Mouse (Mus musculus) liver, embryonic 11.5 days (tissue): ENCODE results near the gene Nrm. TPM values are rescaled to one million over a fixed set of nuclear protein-coding genes. Genes with fewer than 3 reads are reported as not detected.

Experiments
- ATAC-seq: fragments of 200-750 bp; cut with Nextera tagmentation; replicated peaks from 2 replicates; pipeline ENCODE4 v1.8.0; 2017; ENCODE audit warnings: moderate number of reproducible peaks, mild to moderate bottlenecking, moderate TSS enrichment, moderate library complexity; ENCODE audit not compliant: low FRiP score
- DNase-seq: peaks from one replicate; pipeline ENCODE4 v3.0.0-alpha.2; 2017; ENCODE audit warnings: low spot score
- H3K27ac ChIP-seq: fragments of 300-500 bp; sonication (generic); 2 replicates; pipeline ENCODE4 v1.5.1; 2014; ENCODE audit warnings: mild to moderate bottlenecking, low read depth, low read length, control low read depth
- H3K27me3 ChIP-seq: fragments of 300-500 bp; sonication (generic); replicated peaks from 2 replicates; pipeline ENCODE4 v1.6.1; 2014; ENCODE audit warnings: low read length, mixed read lengths; ENCODE audit not compliant: control insufficient read depth, insufficient read depth
- H3K36me3 ChIP-seq: fragments of 300-500 bp; sonication (generic); 2 replicates; pipeline ENCODE4 v1.6.1; 2014; ENCODE audit warnings: mild to moderate bottlenecking, low read length, moderate library complexity, mixed read lengths; ENCODE audit not compliant: control insufficient read depth, insufficient read depth
- H3K4me1 ChIP-seq: fragments of 300-500 bp; sonication (generic); replicated peaks from 2 replicates; pipeline ENCODE4 v1.6.1; 2014; ENCODE audit warnings: low read length, mixed read lengths; ENCODE audit not compliant: control insufficient read depth, insufficient read depth
- H3K4me2 ChIP-seq: fragments of 300-500 bp; sonication (generic); 2 replicates; pipeline ENCODE4 v1.6.1; 2014; ENCODE audit warnings: mild to moderate bottlenecking, control low read depth, moderate library complexity
- H3K4me3 ChIP-seq: fragments of 300-500 bp; sonication (generic); 2 replicates; pipeline ENCODE4 v1.5.1; 2014; ENCODE audit warnings: low read depth, low read length, control low read depth
- H3K9ac ChIP-seq: fragments of 300-500 bp; sonication (generic); 2 replicates; pipeline ENCODE4 v1.6.1; 2014; ENCODE audit warnings: low read depth, low read length, control low read depth
- H3K9me3 ChIP-seq: fragments of 300-500 bp; sonication (generic); 2 replicates; pipeline ENCODE4 v1.6.1; 2016; ENCODE audit warnings: low read length, inconsistent platforms, mixed read lengths; ENCODE audit not compliant: control insufficient read depth
- WGBS: fragments of 180-500 bp; shearing (Covaris S2); extraction: QIAGEN DNeasy Blood & Tissue Kit; methylation state at CpG from one replicate; pipeline ENCODE4 v1.1.7; 2014; 5-methylcytosine and 5-hydroxymethylcytosine counted together
- polyA plus RNA-seq: library from polyadenylated mRNA; unstranded; fragments of >200 nt; fragmentation: Nextera tagmentation; extraction: Ambion mirVana; gene quantifications from 2 replicates; pipeline ENCODE4 v1.2.1, GENCODE M21; 2014

Nrm gene
- polyA plus RNA-seq, result 40.9 and 45.4 TPM in 2 replicates

- DNase-seq, result peak; percentile 93
- Histone ChIP-seq H3K27ac (peak within 1 kb of the TSS; percentile 83), H3K27me3 (no peaks in the 10 kb centered on the region), H3K4me1 (peaks cover 14% of the 10 kb centered on the region), H3K9ac (peak within 1 kb of the TSS; percentile 81), H3K4me2 (peak within 1 kb of the TSS; percentile 69), H3K36me3 (peaks cover 9% of the 10 kb centered on the region), H3K4me3 (peak within 1 kb of the TSS; percentile 76), H3K9me3 (no peaks in the 10 kb centered on the region)
- ATAC-seq, result peak; percentile 93
- WGBS, result under 1% methylated on average over 47 of the region's 47 CpGs
Observed at GRCm38 (mm10) chr17:35861198-35861857, at the start of gene Nrm. TSS of gene Nrm (plus strand) at chr17:35861318.

- no peak overlapping the region for H3K9ac ChIP-seq
- no peak overlapping the region for H3K27ac ChIP-seq
- H3K9me3 ChIP-seq, result no peaks in the 10 kb centered on the region
- no peak for ATAC-seq
- H3K4me3 ChIP-seq, result no peak overlapping the region
- DNase-seq, result no peak
- no peaks in the 10 kb centered on the region for H3K27me3 ChIP-seq
- WGBS, result 80% methylated on average over 5 of the region's 5 CpGs
- H3K4me2 ChIP-seq, result no peak overlapping the region
- no peaks in the 10 kb centered on the region for H3K36me3 ChIP-seq
- H3K4me1 ChIP-seq, result peaks cover 14% of the 10 kb centered on the region; the same call in 1 of the 2 replicates
Observed at GRCm38 (mm10) chr17:35812307-35812706, 48.8 kb upstream of the Nrm start.

GRCm38 (mm10) chr17:35812736-35813135 lies 48.4 kb upstream of the Nrm start:
- Histone ChIP-seq H3K36me3 (no peaks in the 10 kb centered on the region), H3K4me3 (no peak overlapping the region), H3K4me2 (no peak overlapping the region), H3K27ac (no peak overlapping the region), H3K9ac (no peak overlapping the region), H3K9me3 (no peaks in the 10 kb centered on the region), H3K4me1 (peaks cover 14% of the 10 kb centered on the region; the same call in 1 of the 2 replicates), H3K27me3 (no peaks in the 10 kb centered on the region)
- DNase-seq, result no peak
- WGBS, result 76% methylated on average over 6 of the region's 6 CpGs
- no peak for ATAC-seq

GRCm38 (mm10) chr17:35813245-35813647 lies 47.9 kb upstream of the Nrm start:
- DNase-seq, result no peak
- ATAC-seq, result no peak
- H3K4me2 ChIP-seq, result no peak overlapping the region
- H3K4me1 ChIP-seq, result peaks cover 14% of the 10 kb centered on the region; the same call in 1 of the 2 replicates
- H3K27me3 ChIP-seq, result no peaks in the 10 kb centered on the region
- H3K27ac ChIP-seq, result no peak overlapping the region
- H3K36me3 ChIP-seq, result no peaks in the 10 kb centered on the region
- H3K4me3 ChIP-seq, result no peak overlapping the region
- H3K9ac ChIP-seq, result no peak overlapping the region
- 62% methylated on average over 7 of the region's 7 CpGs for WGBS
- no peaks in the 10 kb centered on the region for H3K9me3 ChIP-seq

- Histone ChIP-seq H3K4me2 (no peak overlapping the region), H3K27me3 (no peaks in the 10 kb centered on the region), H3K9me3 (no peaks in the 10 kb centered on the region), H3K36me3 (no peaks in the 10 kb centered on the region), H3K4me3 (no peak overlapping the region), H3K27ac (no peak overlapping the region), H3K4me1 (peaks cover 14% of the 10 kb centered on the region; the same call in 1 of the 2 replicates), H3K9ac (no peak overlapping the region)
- ATAC-seq, result no peak
- no peak for DNase-seq
- WGBS, result 65% methylated on average over 7 of the region's 7 CpGs
Observed at GRCm38 (mm10) chr17:35813653-35814052, 47.5 kb upstream of the Nrm start.

GRCm38 (mm10) chr17:35814678-35815077 lies 46.4 kb upstream of the Nrm start:
- ATAC-seq, result no peak

DNA sequence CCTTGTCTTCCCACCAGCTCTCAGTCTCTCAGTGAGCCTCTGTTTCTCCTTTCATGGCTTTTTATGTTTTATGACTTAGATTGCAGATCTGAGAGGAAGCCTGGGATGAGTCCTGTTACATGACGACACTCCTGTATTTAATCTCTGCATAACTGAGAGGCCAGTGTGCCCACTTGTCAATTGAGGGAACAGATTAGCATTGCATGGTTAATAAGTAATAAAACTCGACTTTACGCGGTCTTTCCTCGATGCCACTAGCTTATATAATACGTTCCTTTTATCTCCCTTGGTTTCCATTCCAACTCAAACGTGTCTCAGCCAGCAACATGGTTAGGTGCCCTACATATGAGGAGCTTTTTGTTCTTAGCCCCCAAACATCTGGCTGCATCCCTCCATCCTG lies 45.3 kb upstream of the Nrm start:
- ATAC-seq, result no peak
- 0 out of 2 replicates have a peak, but pooled peaks cover 3% of the 10 kb centered on the region for H3K27me3 ChIP-seq
- H3K4me3 ChIP-seq, result no peak overlapping the region
- peaks cover 19% of the 10 kb centered on the region for H3K4me1 ChIP-seq
- no peak overlapping the region for H3K27ac ChIP-seq
- WGBS, result 59% methylated on average over 7 of the region's 7 CpGs
- no peak overlapping the region for H3K4me2 ChIP-seq
- no peak overlapping the region for H3K9ac ChIP-seq
- no peak for DNase-seq
- H3K36me3 ChIP-seq, result no peaks in the 10 kb centered on the region
- H3K9me3 ChIP-seq, result no peaks in the 10 kb centered on the region

More at GRCm38 (mm10) chr17:35814678-35815077, 46.4 kb upstream of the Nrm start:
- no peak overlapping the region for H3K9ac ChIP-seq
- no peak overlapping the region for H3K4me3 ChIP-seq
- H3K4me2 ChIP-seq, result no peak overlapping the region
- H3K9me3 ChIP-seq, result no peaks in the 10 kb centered on the region
- H3K27ac ChIP-seq, result no peak overlapping the region
- DNase-seq, result no peak
- H3K36me3 ChIP-seq, result no peaks in the 10 kb centered on the region
- 56% methylated on average over 6 of the region's 6 CpGs for WGBS
- peaks cover 14% of the 10 kb centered on the region; the same call in 1 of the 2 replicates for H3K4me1 ChIP-seq
- no peaks in the 10 kb centered on the region for H3K27me3 ChIP-seq

GRCm38 (mm10) chr17:35816686-35817085 lies 44.4 kb upstream of the Nrm start:
- 49% methylated on average over 8 of the region's 14 CpGs for WGBS
- Histone ChIP-seq H3K9ac (no peak overlapping the region), H3K4me3 (no peak overlapping the region), H3K27me3 (0 out of 2 replicates have a peak, but pooled peaks cover 4% of the 10 kb centered on the region), H3K27ac (no peak overlapping the region), H3K36me3 (no peaks in the 10 kb centered on the region), H3K4me1 (peaks cover 23% of the 10 kb centered on the region), H3K9me3 (no peaks in the 10 kb centered on the region), H3K4me2 (no peak overlapping the region)
- ATAC-seq (no peak), DNase-seq (no peak)

GRCm38 (mm10) chr17:35817226-35817625 lies 43.9 kb upstream of the Nrm start:
- DNase-seq (no peak), ATAC-seq (no peak)
- no peak overlapping the region for H3K27ac ChIP-seq
- WGBS, result 63% methylated on average over 10 of the region's 10 CpGs
- no peak overlapping the region for H3K9ac ChIP-seq
- H3K27me3 ChIP-seq, result 0 out of 2 replicates have a peak, but pooled peaks cover 4% of the 10 kb centered on the region
- H3K4me1 ChIP-seq, result peaks cover 23% of the 10 kb centered on the region
- no peak overlapping the region for H3K4me2 ChIP-seq
- H3K4me3 ChIP-seq, result no peak overlapping the region
- H3K36me3 ChIP-seq, result no peaks in the 10 kb centered on the region
- no peaks in the 10 kb centered on the region for H3K9me3 ChIP-seq
